Mouse (Mus musculus) liver, postnatal 0 days (tissue): ENCODE measurements around the gene Calr.

Source experiments
- CTCF ChIP-seq: sonication (generic); IDR thresholded peaks from 2 replicates; pipeline ENCODE4 v1.5.1; 2016; ENCODE audit warnings: antibody characterized with exemption, low read depth
- EP300 ChIP-seq: IDR thresholded peaks from 2 replicates; pipeline ENCODE4 v1.6.1; 2016; ENCODE audit warnings: antibody characterized with exemption, low read depth, mild to moderate bottlenecking

GRCm38 (mm10) chr8:84840248-84840999 lies 6.3 kb downstream of the Calr start, which contains the start of gene Rad23a:
- TF ChIP-seq EP300 (no peak), CTCF (no peak)
